Mouse (Mus musculus) thymus, postnatal 4 days (tissue): Measurements from ENCODE around the gene Peli2.

ENCODE experiments used
- DNase-seq: peaks from one replicate; pipeline ENCODE4 v3.0.0; 2021

The Peli2 gene

GRCm38 (mm10) chr14:48225810-48226446, 105.3 kb downstream of the Peli2 start:
- peak; percentile 44 for DNase-seq

- no peak for DNase-seq
Measured at GRCm38 (mm10) chr14:48226759-48227158, 106.1 kb downstream of the Peli2 start.

GRCm38 (mm10) chr14:48234785-48235519, 114.3 kb downstream of the Peli2 start:
- DNase-seq = no peak

GRCm38 (mm10) chr14:48241335-48241734, 120.7 kb downstream of the Peli2 start:
- DNase-seq = no peak

- DNase-seq = peak; percentile 61
Measured at GRCm38 (mm10) chr14:48246236-48246635, 125.6 kb downstream of the Peli2 start.

GRCm38 (mm10) chr14:48246963-48247362, 126.3 kb downstream of the Peli2 start:
- DNase-seq = no peak

GRCm38 (mm10) chr14:48249459-48249858, 128.8 kb downstream of the Peli2 start:
- no peak for DNase-seq

- DNase-seq = no peak
Measured at GRCm38 (mm10) chr14:48249909-48250308, 129.3 kb downstream of the Peli2 start.

- no peak for DNase-seq
Measured at GRCm38 (mm10) chr14:48251381-48251979, 130.9 kb downstream of the Peli2 start.

- no peak for DNase-seq
Measured at GRCm38 (mm10) chr14:48253183-48253582, 132.6 kb downstream of the Peli2 start.

GRCm38 (mm10) chr14:48254696-48255095, 134.1 kb downstream of the Peli2 start:
- DNase-seq = no peak

- no peak for DNase-seq
Measured at GRCm38 (mm10) chr14:48255290-48255689, 134.7 kb downstream of the Peli2 start.

- DNase-seq = no peak
Measured at GRCm38 (mm10) chr14:48257759-48258158, 137.1 kb downstream of the Peli2 start.

- peak; percentile 42 for DNase-seq
Measured at GRCm38 (mm10) chr14:48258696-48259366, 138.2 kb downstream of the Peli2 start.

GRCm38 (mm10) chr14:48263146-48263545, 142.5 kb downstream of the Peli2 start:
- no peak for DNase-seq

GRCm38 (mm10) chr14:48266710-48267109, 146.1 kb downstream of the Peli2 start:
- DNase-seq = peak; percentile 26

GRCm38 (mm10) chr14:48278291-48278690, 157.7 kb downstream of the Peli2 start:
- DNase-seq = no peak

GRCm38 (mm10) chr14:48286949-48287348, 166.3 kb downstream of the Peli2 start:
- DNase-seq = no peak

GRCm38 (mm10) chr14:48287581-48287980, 167.0 kb downstream of the Peli2 start:
- DNase-seq = no peak

GRCm38 (mm10) chr14:48288600-48288999, 168.0 kb downstream of the Peli2 start:
- DNase-seq = no peak

- no peak for DNase-seq
Measured at GRCm38 (mm10) chr14:48289602-48290599, 169.3 kb downstream of the Peli2 start.

GRCm38 (mm10) chr14:48293498-48293897, 172.9 kb downstream of the Peli2 start:
- no peak for DNase-seq
